Mouse (Mus musculus): ENCODE measurements around the gene Scn2b. TPM values are rescaled to one million over a fixed set of nuclear protein-coding genes. Genes with fewer than 3 reads are reported as not detected.

Gene Scn2b
- polyA plus RNA-seq, 1 experiment from 2014 or later, result 3.9 TPM

- Histone ChIP-seq H3K4me1 (ENCODE audit: insufficient read depth) (no peaks in the 10 kb centered on the region), H3K27ac (ENCODE audit: low read depth) (no peak overlapping the region), H3K9me3 (ENCODE audit: low read depth, low read length) (no peaks in the 10 kb centered on the region), H3K9ac (no peak overlapping the region), H3K27me3 (ENCODE audit: insufficient read depth, low read length) (no peaks in the 10 kb centered on the region), H3K36me3 (ENCODE audit: insufficient read depth) (no peaks in the 10 kb centered on the region), H3K4me2 (no peak overlapping the region), H3K4me3 (ENCODE audit: low read depth, low read length) (no peak overlapping the region)
- DNase-seq, result no peak
- WGBS, result 85% methylated on average over 1 of the region's 1 CpGs
- no peak for TF ChIP-seq CTCF (IDR thresholded peaks at IDR 0.05; ENCODE audit: low read depth)
- ATAC-seq (ENCODE audit: insufficient read depth), result no peak
These were observed 53.6 kb downstream of the Scn2b start for GRCm38 (mm10) chr9:45171073-45171610.

GRCm38 (mm10) chr9:45173475-45173874 is 55.9 kb downstream of the Scn2b start:
- DNase-seq (no peak), ATAC-seq (ENCODE audit: insufficient read depth) (no peak)
- no peaks in the 10 kb centered on the region for H3K4me1 ChIP-seq (ENCODE audit: insufficient read depth)
- no peak overlapping the region for H3K27ac ChIP-seq (ENCODE audit: low read depth)
- no peaks in the 10 kb centered on the region for H3K9me3 ChIP-seq (ENCODE audit: low read depth, low read length)
- no peaks in the 10 kb centered on the region for H3K36me3 ChIP-seq (ENCODE audit: insufficient read depth)
- H3K4me3 ChIP-seq (ENCODE audit: low read depth, low read length), result no peak overlapping the region
- H3K4me2 ChIP-seq, result no peak overlapping the region
- no peak overlapping the region for H3K9ac ChIP-seq
- WGBS, result 62% methylated on average over 3 of the region's 3 CpGs
- H3K27me3 ChIP-seq (ENCODE audit: insufficient read depth, low read length), result no peaks in the 10 kb centered on the region
- no peak for TF ChIP-seq CTCF (IDR thresholded peaks at IDR 0.05; ENCODE audit: low read depth)

- H3K4me2 ChIP-seq, result no peak overlapping the region
- 83% methylated on average over 5 of the region's 5 CpGs for WGBS
These were observed 61.7 kb downstream of the Scn2b start for GRCm38 (mm10) chr9:45179282-45179681.

More at GRCm38 (mm10) chr9:45179282-45179681, 61.7 kb downstream of the Scn2b start:
- no peaks in the 10 kb centered on the region for H3K27me3 ChIP-seq (ENCODE audit: insufficient read depth, low read length)
- ATAC-seq (ENCODE audit: insufficient read depth) (no peak), DNase-seq (no peak)
- no peaks in the 10 kb centered on the region for H3K4me1 ChIP-seq (ENCODE audit: insufficient read depth)
- H3K9ac ChIP-seq, result no peak overlapping the region
- H3K4me3 ChIP-seq (ENCODE audit: low read depth, low read length), result no peak overlapping the region
- no peaks in the 10 kb centered on the region for H3K36me3 ChIP-seq (ENCODE audit: insufficient read depth)
- no peak overlapping the region for H3K27ac ChIP-seq (ENCODE audit: low read depth)
- no peak for TF ChIP-seq CTCF (IDR thresholded peaks at IDR 0.05; ENCODE audit: low read depth)
- H3K9me3 ChIP-seq (ENCODE audit: low read depth, low read length), result no peaks in the 10 kb centered on the region

Other genes starting within 250 kb of the Scn2b start
- gene Kmt2a, start 236.5 kb upstream of the Scn2b start, polyA plus RNA-seq (2014; fragmentation: Nextera tagmentation; extraction: Ambion mirVana), result 14.4 and 14.7 TPM in 2 replicates
- 618 and 665 TPM in 2 replicates for gene Atp5l, start 197.0 kb upstream of the Scn2b start, polyA plus RNA-seq (2014; fragmentation: Nextera tagmentation; extraction: Ambion mirVana)
- gene Ube4a, start 152.2 kb upstream of the Scn2b start, polyA plus RNA-seq (2014; fragmentation: Nextera tagmentation; extraction: Ambion mirVana), result 30.3 and 33.5 TPM in 2 replicates
- 0.34 TPM in 1 of 2 replicates, not detected in the other for gene Cd3g, start 137.4 kb upstream of the Scn2b start, polyA plus RNA-seq (2014; fragmentation: Nextera tagmentation; extraction: Ambion mirVana)
- gene Cd3d, start 136.0 kb upstream of the Scn2b start, polyA plus RNA-seq (2014; fragmentation: Nextera tagmentation; extraction: Ambion mirVana), result not detected in 2 replicates
- not detected in 2 replicates for gene Cd3e, start 108.2 kb upstream of the Scn2b start, polyA plus RNA-seq (2014; fragmentation: Nextera tagmentation; extraction: Ambion mirVana)
- gene Mpzl2, start 78.0 kb upstream of the Scn2b start, polyA plus RNA-seq (2014; fragmentation: Nextera tagmentation; extraction: Ambion mirVana), result 14.7 and 15.0 TPM in 2 replicates
- gene Mpzl3, start 62.6 kb upstream of the Scn2b start, polyA plus RNA-seq (2014; fragmentation: Nextera tagmentation; extraction: Ambion mirVana), result 1.9 and 2.1 TPM in 2 replicates
- gene Jaml, start 38.6 kb upstream of the Scn2b start, polyA plus RNA-seq (2014; fragmentation: Nextera tagmentation; extraction: Ambion mirVana), result 0.30 and 0.45 TPM in 2 replicates
- gene Scn4b, start 20.6 kb downstream of the Scn2b start, polyA plus RNA-seq (2014; fragmentation: Nextera tagmentation; extraction: Ambion mirVana), result not detected in 2 replicates
- gene BC049352, start 64.2 kb downstream of the Scn2b start, polyA plus RNA-seq (2014; fragmentation: Nextera tagmentation; extraction: Ambion mirVana), result 0.13 TPM in 1 of 2 replicates, not detected in the other
- 0.54 and 1.1 TPM in 2 replicates for gene Tmprss4, start 86.3 kb downstream of the Scn2b start, polyA plus RNA-seq (2014; fragmentation: Nextera tagmentation; extraction: Ambion mirVana)
- gene Il10ra, start 151.4 kb downstream of the Scn2b start, polyA plus RNA-seq (2014; fragmentation: Nextera tagmentation; extraction: Ambion mirVana), result 0.63 and 1.3 TPM in 2 replicates
- gene Tmprss13, start 201.3 kb downstream of the Scn2b start, polyA plus RNA-seq (2014; fragmentation: Nextera tagmentation; extraction: Ambion mirVana), result 0.12 TPM in 2 replicates

Measured in lung, embryonic 14.5 days (tissue).